Mouse (Mus musculus) T-helper 1 cell (primary cell): ENCODE measurements at regions not wholly inside any gene's neighbourhood (a gene's known extent, or its start where the extent isn't known, plus 50 kb on each side); places are given as distances from the start of the nearest gene placed in this dataset.

Experiments used
- in situ Hi-C: fragments of 300-600 bp; cut with MboI, MseI; formaldehyde crosslinking; loops from one replicate; pipeline ENCODE4 v1.15.1; 2025; ENCODE audit warnings: high pct_unique_total_duplicates

GRCm38 (mm10) chr8:96349503-96349902, 461.2 kb upstream of the Got2 start:
- in situ Hi-C loops, result no loop called here

GRCm38 (mm10) chr8:96340702-96341101, 452.4 kb upstream of the Got2 start:
- in situ Hi-C loops, result no loop called here

- in situ Hi-C loops, result no loop called here
These were observed 430.0 kb upstream of the Got2 start for GRCm38 (mm10) chr8:96318367-96318766.

- in situ Hi-C loops, result no loop called here
These were observed 420.8 kb upstream of the Got2 start for GRCm38 (mm10) chr8:96308989-96309718.

- in situ Hi-C loops, result no loop called here
These were observed 408.3 kb upstream of the Got2 start for GRCm38 (mm10) chr8:96296643-96297042.

GRCm38 (mm10) chr8:96290740-96291139, 402.4 kb upstream of the Got2 start:
- in situ Hi-C loops, result no loop called here

- in situ Hi-C loops, result no loop called here
These were observed 401.2 kb upstream of the Got2 start for GRCm38 (mm10) chr8:96289519-96289918.

GRCm38 (mm10) chr8:96288525-96288924, 400.2 kb upstream of the Got2 start:
- in situ Hi-C loops, result no loop called here

GRCm38 (mm10) chr8:96277479-96278138, 389.3 kb upstream of the Got2 start:
- in situ Hi-C loops, result no loop called here

GRCm38 (mm10) chr8:96277058-96277457, 388.7 kb upstream of the Got2 start:
- in situ Hi-C loops, result no loop called here

- in situ Hi-C loops, result no loop called here
These were observed 367.9 kb upstream of the Got2 start for GRCm38 (mm10) chr8:96256294-96256693.

GRCm38 (mm10) chr8:96255811-96256210, 367.5 kb upstream of the Got2 start:
- in situ Hi-C loops, result no loop called here

- in situ Hi-C loops, result no loop called here
These were observed 357.7 kb upstream of the Got2 start for GRCm38 (mm10) chr8:96246017-96246416.

- in situ Hi-C loops, result no loop called here
These were observed 356.3 kb upstream of the Got2 start for GRCm38 (mm10) chr8:96244549-96245152.

- in situ Hi-C loops, result no loop called here
These were observed 350.1 kb upstream of the Got2 start for GRCm38 (mm10) chr8:96238406-96238805.

- in situ Hi-C loops, result no loop called here
These were observed 349.6 kb upstream of the Got2 start for GRCm38 (mm10) chr8:96237940-96238339.

GRCm38 (mm10) chr8:96230412-96230811, 342.1 kb upstream of the Got2 start:
- in situ Hi-C loops, result no loop called here
